Mouse (Mus musculus) lung, postnatal 4 days (tissue): Measurements from ENCODE around the gene Tmx1.

Source experiments
- DNase-seq, 2 experiments: peaks; one replicate each; pipeline ENCODE4 v3.0.0; 2021

Tmx1 gene

GRCm38 (mm10) chr12:70452726-70453645 lies at the start of gene Tmx1:
Gene Tmx1 (plus strand): TSS chr12:70453095.
- DNase-seq = peak; percentile 98

GRCm38 (mm10) chr12:70404327-70404726 lies 48.6 kb upstream of the Tmx1 start:
- no peak for DNase-seq

- no peak for DNase-seq
Observed at GRCm38 (mm10) chr12:70408396-70408795, 44.5 kb upstream of the Tmx1 start.

- DNase-seq = no peak
Observed at GRCm38 (mm10) chr12:70409600-70409999, 43.3 kb upstream of the Tmx1 start.

GRCm38 (mm10) chr12:70420216-70420615 lies 32.7 kb upstream of the Tmx1 start:
- no peak for DNase-seq

GRCm38 (mm10) chr12:70421028-70421427 lies 31.9 kb upstream of the Tmx1 start:
- no peak for DNase-seq

GRCm38 (mm10) chr12:70422322-70423118 lies 30.4 kb upstream of the Tmx1 start:
- DNase-seq = no peak

GRCm38 (mm10) chr12:70427885-70428284 lies 25.0 kb upstream of the Tmx1 start:
- DNase-seq = no peak

- no peak for DNase-seq
Observed at GRCm38 (mm10) chr12:70429637-70430036, 23.3 kb upstream of the Tmx1 start.

GRCm38 (mm10) chr12:70430307-70430950 lies 22.5 kb upstream of the Tmx1 start:
- DNase-seq = peak in 1 of 2 experiments; percentile 36

- no peak for DNase-seq
Observed at GRCm38 (mm10) chr12:70431428-70431827, 21.5 kb upstream of the Tmx1 start.

GRCm38 (mm10) chr12:70449961-70450360 lies 2.9 kb upstream of the Tmx1 start:
- DNase-seq = no peak

GRCm38 (mm10) chr12:70451533-70451932 lies 1.4 kb upstream of the Tmx1 start:
- DNase-seq = no peak

GRCm38 (mm10) chr12:70452143-70452542 lies 752 bp upstream of the Tmx1 start:
- no peak for DNase-seq

GRCm38 (mm10) chr12:70455226-70455625 lies 2.3 kb downstream of the Tmx1 start:
- DNase-seq = no peak

GRCm38 (mm10) chr12:70459546-70459945 lies 6.7 kb downstream of the Tmx1 start:
- no peak for DNase-seq

GRCm38 (mm10) chr12:70464016-70464415 lies 11.1 kb downstream of the Tmx1 start:
- no peak for DNase-seq

GRCm38 (mm10) chr12:70475336-70475735 lies 22.4 kb downstream of the Tmx1 start:
- DNase-seq = no peak

GRCm38 (mm10) chr12:70476884-70477576 lies 24.1 kb downstream of the Tmx1 start:
- DNase-seq = no peak

- DNase-seq = peak; percentile 44 to 54
Observed at GRCm38 (mm10) chr12:70477593-70478287, 24.8 kb downstream of the Tmx1 start.

- DNase-seq = no peak
Observed at GRCm38 (mm10) chr12:70485956-70486355, 33.1 kb downstream of the Tmx1 start.
